Mouse (Mus musculus) heart, postnatal 36 days (tissue): ENCODE measurements around the gene Gm27235. TPM values are rescaled to one million over a fixed set of nuclear protein-coding genes. Genes with fewer than 3 reads are reported as not detected.
"Not testable (repeated sequence)": the region's sequence is repeated elsewhere in the genome, so short reads cannot be mapped to it uniquely, and the experiment has no call there.

Experiments
- DNase-seq, 2 experiments: peaks; one replicate each; pipeline ENCODE4 v3.0.0; 2021 to 2022
- intact Hi-C: fragments of 180-260 bp; cut with DNase I; formaldehyde crosslinking; loops from one replicate; pipeline ENCODE4 v1.15.1; 2025
- total RNA-seq, 2 experiments: library from RNA; stranded (reverse); gene quantifications; 2 replicates each; pipeline ENCODE4 v1.2.3; 2021

Gm27235 gene
- total RNA-seq: not detected

- intact Hi-C loops: no loop called here
These were observed at the start of gene Gm27235, which contains the start of gene D730048I06Rik for GRCm38 (mm10) chr9:35790001-35790400. Gene Gm27235, minus strand, starts transcription at chr9:35790101. Gene D730048I06Rik, minus strand, starts transcription at chr9:35790112.

GRCm38 (mm10) chr9:35817881-35818280 lies 28.0 kb upstream of the Gm27235 start:
- intact Hi-C loops: not testable (repeated sequence)

More at GRCm38 (mm10) chr9:35790001-35790400, at the start of gene Gm27235, which contains the start of gene D730048I06Rik:
- DNase-seq: no peak

GRCm38 (mm10) chr9:35798146-35798545 lies 8.2 kb upstream of the Gm27235 start:
- intact Hi-C loops: no loop called here
- no peak for DNase-seq

More at GRCm38 (mm10) chr9:35817881-35818280, 28.0 kb upstream of the Gm27235 start:
- DNase-seq: not testable (repeated sequence)

- DNase-seq: no peak
- intact Hi-C loops: no loop called here
These were observed 11.9 kb downstream of the Gm27235 start, which contains the start of gene Gm17727 for GRCm38 (mm10) chr9:35778009-35778408. Gene Gm17727, minus strand, starts transcription at chr9:35778109.

- intact Hi-C loops: no loop called here
- DNase-seq: no peak
These were observed 33.1 kb downstream of the Gm27235 start for GRCm38 (mm10) chr9:35756843-35757242.

GRCm38 (mm10) chr9:35740749-35741148 lies 49.2 kb downstream of the Gm27235 start, which contains the start of gene Gm17677:
Gene Gm17677, plus strand, starts transcription at chr9:35741049.
- intact Hi-C loops: no loop called here

More at GRCm38 (mm10) chr9:35740749-35741148, 49.2 kb downstream of the Gm27235 start, which contains the start of gene Gm17677:
- DNase-seq: no peak

Other genes starting within 250 kb of the Gm27235 start
- not detected for gene Ddx25, start 231.6 kb downstream of the Gm27235 start, total RNA-seq
- gene Pus3, start 231.5 kb downstream of the Gm27235 start, total RNA-seq: 1 to 10 TPM; 6.6 to 6.7 TPM
- not detected for gene Pate2, start 219.8 kb downstream of the Gm27235 start, total RNA-seq
- 1 to 10 TPM; 1.6 to 2.4 TPM for gene Hyls1, start 219.7 kb downstream of the Gm27235 start, total RNA-seq
- gene Pate4, start 178.2 kb downstream of the Gm27235 start, total RNA-seq: not detected
- not detected for gene Pate3, start 141.9 kb downstream of the Gm27235 start, total RNA-seq
- not detected for gene Pate1, start 102.7 kb downstream of the Gm27235 start, total RNA-seq
- gene Gm17677, start 49.1 kb downstream of the Gm27235 start, total RNA-seq: not detected
- not detected for gene Gm17727, start 12.0 kb downstream of the Gm27235 start, total RNA-seq
- gene D730048I06Rik, start within 50 bp of the Gm27235 start, total RNA-seq: not detected
- not detected for gene 9230110F15Rik, start 54.0 kb upstream of the Gm27235 start, total RNA-seq
- gene 9230113P08Rik, start 118.3 kb upstream of the Gm27235 start, total RNA-seq: not detected